Mouse (Mus musculus) liver, embryonic 11.5 days (tissue): ENCODE results near the gene Snap91. TPM values are rescaled to one million over a fixed set of nuclear protein-coding genes. Genes with fewer than 3 reads are reported as not detected.

Experiments used
- ATAC-seq: fragments of 200-750 bp; cut with Nextera tagmentation; replicated peaks from 2 replicates; pipeline ENCODE4 v1.8.0; 2017; ENCODE audit warnings: moderate number of reproducible peaks, mild to moderate bottlenecking, moderate TSS enrichment, moderate library complexity; ENCODE audit not compliant: low FRiP score
- DNase-seq: peaks from one replicate; pipeline ENCODE4 v3.0.0-alpha.2; 2017; ENCODE audit warnings: low spot score
- H3K27ac ChIP-seq: fragments of 300-500 bp; sonication (generic); 2 replicates; pipeline ENCODE4 v1.5.1; 2014; ENCODE audit warnings: mild to moderate bottlenecking, low read depth, low read length, control low read depth
- H3K27me3 ChIP-seq: fragments of 300-500 bp; sonication (generic); replicated peaks from 2 replicates; pipeline ENCODE4 v1.6.1; 2014; ENCODE audit warnings: low read length, mixed read lengths; ENCODE audit not compliant: control insufficient read depth, insufficient read depth
- H3K36me3 ChIP-seq: fragments of 300-500 bp; sonication (generic); 2 replicates; pipeline ENCODE4 v1.6.1; 2014; ENCODE audit warnings: mild to moderate bottlenecking, low read length, moderate library complexity, mixed read lengths; ENCODE audit not compliant: control insufficient read depth, insufficient read depth
- H3K4me1 ChIP-seq: fragments of 300-500 bp; sonication (generic); replicated peaks from 2 replicates; pipeline ENCODE4 v1.6.1; 2014; ENCODE audit warnings: low read length, mixed read lengths; ENCODE audit not compliant: control insufficient read depth, insufficient read depth
- H3K4me2 ChIP-seq: fragments of 300-500 bp; sonication (generic); 2 replicates; pipeline ENCODE4 v1.6.1; 2014; ENCODE audit warnings: mild to moderate bottlenecking, control low read depth, moderate library complexity
- H3K4me3 ChIP-seq: fragments of 300-500 bp; sonication (generic); 2 replicates; pipeline ENCODE4 v1.5.1; 2014; ENCODE audit warnings: low read depth, low read length, control low read depth
- H3K9ac ChIP-seq: fragments of 300-500 bp; sonication (generic); 2 replicates; pipeline ENCODE4 v1.6.1; 2014; ENCODE audit warnings: low read depth, low read length, control low read depth
- H3K9me3 ChIP-seq: fragments of 300-500 bp; sonication (generic); 2 replicates; pipeline ENCODE4 v1.6.1; 2016; ENCODE audit warnings: low read length, inconsistent platforms, mixed read lengths; ENCODE audit not compliant: control insufficient read depth
- WGBS: fragments of 180-500 bp; shearing (Covaris S2); extraction: QIAGEN DNeasy Blood & Tissue Kit; methylation state at CpG from one replicate; pipeline ENCODE4 v1.1.7; 2014; 5-methylcytosine and 5-hydroxymethylcytosine counted together
- polyA plus RNA-seq: library from polyadenylated mRNA; unstranded; fragments of >200 nt; fragmentation: Nextera tagmentation; extraction: Ambion mirVana; gene quantifications from 2 replicates; pipeline ENCODE4 v1.2.1, GENCODE M21; 2014

Snap91 gene
- polyA plus RNA-seq, 1 experiment from 2014 or later: 1.2 TPM

GRCm38 (mm10) chr9:86778212-86778611 is 102.2 kb downstream of the Snap91 start:
- Histone ChIP-seq H3K27me3 (no peaks in the 10 kb centered on the region), H3K4me1 (no peaks in the 10 kb centered on the region), H3K9ac (no peak overlapping the region), H3K36me3 (no peaks in the 10 kb centered on the region), H3K4me3 (no peak overlapping the region), H3K27ac (no peak overlapping the region), H3K4me2 (no peak overlapping the region), H3K9me3 (no peaks in the 10 kb centered on the region)
- ATAC-seq: no peak
- DNase-seq: no peak
- 62% methylated on average over 4 of the region's 4 CpGs for WGBS

- H3K4me1 ChIP-seq: no peaks in the 10 kb centered on the region
- no peaks in the 10 kb centered on the region for H3K27me3 ChIP-seq
- 62% methylated on average over 7 of the region's 7 CpGs for WGBS
- no peaks in the 10 kb centered on the region for H3K36me3 ChIP-seq
- ATAC-seq (no peak), DNase-seq (no peak)
- no peaks in the 10 kb centered on the region for H3K9me3 ChIP-seq
- no peak overlapping the region for H3K4me2 ChIP-seq
- H3K27ac ChIP-seq: no peak overlapping the region
- H3K4me3 ChIP-seq: no peak overlapping the region
- H3K9ac ChIP-seq: no peak overlapping the region
These were observed 103.1 kb downstream of the Snap91 start for GRCm38 (mm10) chr9:86777309-86777708.

- WGBS: 91% methylated on average over 6 of the region's 6 CpGs
- ATAC-seq (no peak), DNase-seq (no peak)
- no peak overlapping the region for H3K4me3 ChIP-seq
- no peak overlapping the region for H3K4me2 ChIP-seq
- H3K9me3 ChIP-seq: no peaks in the 10 kb centered on the region
- H3K9ac ChIP-seq: no peak overlapping the region
- H3K27me3 ChIP-seq: no peaks in the 10 kb centered on the region
- no peaks in the 10 kb centered on the region for H3K36me3 ChIP-seq
- H3K27ac ChIP-seq: no peak overlapping the region
- H3K4me1 ChIP-seq: no peaks in the 10 kb centered on the region
These were observed 105.1 kb downstream of the Snap91 start for GRCm38 (mm10) chr9:86775374-86775773.

- no peak overlapping the region for H3K4me2 ChIP-seq
- H3K36me3 ChIP-seq: no peaks in the 10 kb centered on the region
- no peaks in the 10 kb centered on the region for H3K4me1 ChIP-seq
- H3K27me3 ChIP-seq: no peaks in the 10 kb centered on the region
- no peaks in the 10 kb centered on the region for H3K9me3 ChIP-seq
- DNase-seq (no peak), ATAC-seq (no peak)
- H3K27ac ChIP-seq: no peak overlapping the region
- H3K9ac ChIP-seq: no peak overlapping the region
- H3K4me3 ChIP-seq: no peak overlapping the region
- 74% methylated on average over 8 of the region's 8 CpGs for WGBS
These were observed 106.5 kb downstream of the Snap91 start for GRCm38 (mm10) chr9:86773996-86774395.

GRCm38 (mm10) chr9:86772897-86773296 is 107.6 kb downstream of the Snap91 start:
- H3K4me3 ChIP-seq: no peak overlapping the region
- H3K4me2 ChIP-seq: no peak overlapping the region
- no peak overlapping the region for H3K9ac ChIP-seq
- ATAC-seq: no peak
- H3K4me1 ChIP-seq: no peaks in the 10 kb centered on the region
- no peak overlapping the region for H3K27ac ChIP-seq
- no peaks in the 10 kb centered on the region for H3K36me3 ChIP-seq
- WGBS: 70% methylated on average over 3 of the region's 3 CpGs
- no peaks in the 10 kb centered on the region for H3K27me3 ChIP-seq
- DNase-seq: no peak
- H3K9me3 ChIP-seq: no peaks in the 10 kb centered on the region

- no peaks in the 10 kb centered on the region for H3K36me3 ChIP-seq
- H3K9ac ChIP-seq: no peak overlapping the region
- no peaks in the 10 kb centered on the region for H3K27me3 ChIP-seq
- ATAC-seq (no peak), DNase-seq (no peak)
- WGBS: 80% methylated on average over 10 of the region's 10 CpGs
- no peaks in the 10 kb centered on the region for H3K4me1 ChIP-seq
- H3K4me3 ChIP-seq: no peak overlapping the region
- no peak overlapping the region for H3K4me2 ChIP-seq
- H3K9me3 ChIP-seq: no peaks in the 10 kb centered on the region
- H3K27ac ChIP-seq: no peak overlapping the region
These were observed 113.5 kb downstream of the Snap91 start for GRCm38 (mm10) chr9:86766991-86767390.

- Histone ChIP-seq H3K4me2 (no peak overlapping the region), H3K27ac (no peak overlapping the region), H3K4me3 (no peak overlapping the region), H3K9me3 (no peaks in the 10 kb centered on the region), H3K27me3 (no peaks in the 10 kb centered on the region), H3K36me3 (no peaks in the 10 kb centered on the region), H3K4me1 (no peaks in the 10 kb centered on the region), H3K9ac (no peak overlapping the region)
- WGBS: 70% methylated on average over 2 of the region's 2 CpGs
- ATAC-seq (no peak), DNase-seq (no peak)
These were observed 116.5 kb downstream of the Snap91 start for GRCm38 (mm10) chr9:86764002-86764401.

GRCm38 (mm10) chr9:86762477-86763376 is 117.7 kb downstream of the Snap91 start:
- no peaks in the 10 kb centered on the region for H3K4me1 ChIP-seq
- no peak for ATAC-seq
- DNase-seq: no peak

More at GRCm38 (mm10) chr9:86762477-86763376, 117.7 kb downstream of the Snap91 start:
- 57% methylated on average over 8 of the region's 8 CpGs for WGBS
- no peak overlapping the region for H3K9ac ChIP-seq
- H3K4me3 ChIP-seq: no peak overlapping the region
- H3K4me2 ChIP-seq: no peak overlapping the region
- H3K27me3 ChIP-seq: no peaks in the 10 kb centered on the region
- no peak overlapping the region for H3K27ac ChIP-seq
- no peaks in the 10 kb centered on the region for H3K9me3 ChIP-seq
- H3K36me3 ChIP-seq: no peaks in the 10 kb centered on the region
